Mouse (Mus musculus): ENCODE results near the gene Kcnq1.
A peak's percentile ranks its signal among the peaks of the same experiment; 100 is the strongest.

Gene Kcnq1

DNA sequence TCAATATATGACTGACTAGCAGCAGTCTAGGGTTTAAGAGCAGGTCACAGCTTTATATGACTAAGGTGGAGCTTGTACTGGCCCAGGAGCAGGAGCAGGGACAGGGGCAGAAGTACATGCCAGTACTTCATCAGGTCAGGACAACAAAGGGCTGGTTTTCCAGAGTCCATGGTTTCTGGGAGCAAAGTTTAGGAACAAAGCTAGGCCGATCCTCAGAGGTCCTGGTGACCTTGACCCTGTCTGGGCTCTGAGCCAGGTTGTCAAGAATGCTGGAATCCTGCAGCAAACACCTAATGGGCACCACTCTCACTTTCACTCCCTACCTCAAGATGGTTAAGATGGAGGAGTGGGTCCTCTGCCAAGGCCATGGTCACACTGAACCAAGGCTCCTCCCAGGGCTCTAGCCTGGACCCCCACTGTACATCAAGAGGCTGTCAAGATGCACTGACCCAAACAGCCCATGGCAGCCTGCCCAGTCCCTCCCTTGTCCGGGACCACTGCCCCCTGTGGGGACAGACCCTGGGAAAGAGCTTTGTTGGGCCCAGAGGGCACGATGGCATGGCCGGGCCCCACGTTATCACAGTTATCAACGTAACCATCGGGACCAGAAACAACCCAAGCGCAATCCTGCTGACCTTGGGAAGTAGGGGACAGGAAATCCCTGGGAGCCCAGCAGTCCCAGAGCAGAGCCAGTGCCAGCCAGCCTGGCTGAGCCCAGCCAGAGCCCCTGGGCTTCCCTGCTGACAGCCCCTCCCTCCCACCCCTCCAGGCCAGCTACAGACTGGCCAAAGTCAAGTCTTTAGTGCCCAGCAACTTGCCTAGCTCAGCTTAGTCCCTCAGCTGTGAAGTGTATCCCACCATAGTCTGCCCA, 259.0 kb downstream of the Kcnq1 start:
- no peak for DNase-seq (ENCODE audit: low spot score in 2 of 2)

GRCm38 (mm10) chr7:143367366-143368266, 261.5 kb downstream of the Kcnq1 start:
- no peak for DNase-seq (ENCODE audit: low spot score in 2 of 2)

DNA sequence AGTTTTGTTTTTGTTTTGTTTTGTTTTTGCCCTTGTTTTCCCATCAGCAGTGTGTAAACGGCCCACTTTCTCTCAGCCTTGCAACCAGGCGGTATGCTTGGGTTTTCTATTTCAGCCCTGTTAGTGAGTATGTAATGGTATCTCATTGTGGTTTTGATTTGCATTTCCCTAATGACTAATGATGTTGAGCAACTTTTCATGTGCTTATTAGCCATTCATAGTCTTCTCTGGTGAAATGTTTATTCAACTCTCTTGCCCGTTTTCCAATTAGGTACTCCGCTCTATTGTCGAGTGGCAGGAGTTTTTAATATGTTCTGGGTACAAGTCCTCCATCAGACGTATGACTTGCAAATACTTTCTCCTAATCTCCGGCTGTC, 262.1 kb downstream of the Kcnq1 start:
- no peak for DNase-seq (ENCODE audit: low spot score in 2 of 2)

DNA sequence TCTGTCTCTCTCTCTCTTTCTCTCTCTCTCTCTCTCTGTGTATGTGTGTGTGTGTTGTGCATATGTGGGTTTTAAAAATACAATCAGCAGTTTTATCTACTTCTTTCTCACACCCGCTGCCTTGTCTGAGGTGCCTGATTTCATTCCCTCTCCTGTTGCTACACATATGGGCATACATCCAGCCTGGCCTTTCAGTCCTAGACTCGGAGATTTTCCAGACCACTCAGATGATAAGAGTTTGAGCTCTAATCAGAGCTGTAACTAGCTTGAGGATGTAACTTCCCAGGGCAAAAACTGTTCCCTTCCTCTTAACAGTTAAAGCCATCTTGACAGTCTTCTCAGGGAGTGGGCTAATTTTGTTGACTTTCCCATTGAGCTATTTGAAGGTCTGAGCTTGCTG, 265.2 kb downstream of the Kcnq1 start:
- DNase-seq (ENCODE audit: low spot score in 2 of 2), result no peak

GRCm38 (mm10) chr7:143373265-143373664, 267.1 kb downstream of the Kcnq1 start:
- DNase-seq (ENCODE audit: low spot score in 2 of 2), result no peak

- no peak for DNase-seq (ENCODE audit: low spot score in 2 of 2)
These were observed 269.8 kb downstream of the Kcnq1 start for GRCm38 (mm10) chr7:143375945-143376344.

GRCm38 (mm10) chr7:143380466-143381073, 274.4 kb downstream of the Kcnq1 start:
- DNase-seq (ENCODE audit: low spot score in 2 of 2), result no peak

- no peak for DNase-seq (ENCODE audit: low spot score in 2 of 2)
These were observed 280.5 kb downstream of the Kcnq1 start for GRCm38 (mm10) chr7:143386632-143387031.

GRCm38 (mm10) chr7:143388783-143389695, 282.9 kb downstream of the Kcnq1 start:
- peak in 1 of 2 experiments; percentile 6 for DNase-seq (ENCODE audit: low spot score in 2 of 2)

DNA sequence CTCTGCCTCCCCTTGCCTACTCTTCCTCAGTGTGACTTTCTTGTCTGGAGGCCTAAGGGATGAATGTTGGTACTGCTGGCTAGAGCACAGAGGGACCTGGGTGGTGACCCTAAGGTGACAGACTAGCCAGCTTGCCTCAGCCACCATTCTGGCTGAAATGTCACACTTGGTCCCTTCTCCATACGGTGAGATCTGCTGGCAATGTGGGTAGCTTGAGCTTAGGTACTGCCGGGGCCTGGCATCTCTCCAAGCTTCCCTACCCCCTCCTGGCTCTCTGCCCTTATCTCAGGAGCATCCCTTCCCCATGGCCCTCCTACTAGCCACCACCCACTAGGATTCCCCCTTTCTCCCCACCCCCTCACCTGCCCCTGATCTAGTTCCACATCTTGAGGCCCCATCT, 283.7 kb downstream of the Kcnq1 start:
- peak in 1 of 2 experiments; percentile 3 for DNase-seq (ENCODE audit: low spot score in 2 of 2)

GRCm38 (mm10) chr7:143390277-143390948, 284.3 kb downstream of the Kcnq1 start:
- peak in 1 of 2 experiments; percentile 5 for DNase-seq (ENCODE audit: low spot score in 2 of 2)

DNA sequence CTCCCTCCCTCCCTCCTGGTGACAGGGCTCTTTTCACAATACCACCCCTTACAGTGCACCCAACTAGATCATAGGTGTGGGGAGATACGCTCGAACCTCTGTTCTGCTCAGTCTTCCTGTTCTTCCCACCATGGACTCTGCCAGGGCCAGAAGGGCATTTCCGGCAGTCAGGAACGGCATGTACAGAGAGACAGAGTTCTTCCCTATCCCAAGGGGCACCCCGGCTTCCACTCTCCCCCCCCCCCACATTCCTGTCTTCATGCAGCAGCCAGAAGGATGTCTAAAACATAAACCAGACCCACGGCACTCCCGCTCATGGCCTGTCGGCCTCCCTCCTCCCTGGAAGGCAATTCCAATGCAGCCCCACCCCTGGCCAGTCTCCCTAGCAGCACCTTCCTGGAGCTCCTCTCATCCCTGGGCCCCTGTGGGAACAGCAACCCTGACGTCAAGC, 289.0 kb downstream of the Kcnq1 start:
- DNase-seq (ENCODE audit: low spot score in 2 of 2), result no peak

- no peak for DNase-seq (ENCODE audit: low spot score in 2 of 2)
These were observed 293.6 kb downstream of the Kcnq1 start for GRCm38 (mm10) chr7:143399756-143400155.

DNA sequence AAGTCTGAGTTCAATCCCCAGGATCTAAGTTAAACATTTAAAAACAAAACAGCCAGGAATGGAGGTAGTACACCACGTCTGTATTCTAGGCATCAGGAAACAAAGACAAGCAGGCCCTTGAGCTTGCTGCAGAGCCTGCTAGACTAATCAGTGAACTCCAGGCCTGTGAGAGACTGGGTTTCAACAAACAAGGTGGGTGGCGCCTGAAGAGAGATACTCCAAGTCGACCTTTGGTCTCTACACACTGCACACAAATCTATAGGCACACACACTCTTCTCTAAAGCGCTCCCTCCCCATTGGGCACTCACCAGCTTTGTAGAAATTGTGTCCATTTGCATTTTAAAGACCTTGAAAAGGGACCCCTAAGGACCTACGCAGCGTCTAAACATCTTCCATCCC, 294.4 kb downstream of the Kcnq1 start:
- no peak for DNase-seq (ENCODE audit: low spot score in 2 of 2)

GRCm38 (mm10) chr7:143401429-143402016, 295.4 kb downstream of the Kcnq1 start:
- no peak for DNase-seq (ENCODE audit: low spot score in 2 of 2)

- DNase-seq (ENCODE audit: low spot score in 2 of 2), result no peak
These were observed 298.1 kb downstream of the Kcnq1 start for GRCm38 (mm10) chr7:143404296-143404695.

DNA sequence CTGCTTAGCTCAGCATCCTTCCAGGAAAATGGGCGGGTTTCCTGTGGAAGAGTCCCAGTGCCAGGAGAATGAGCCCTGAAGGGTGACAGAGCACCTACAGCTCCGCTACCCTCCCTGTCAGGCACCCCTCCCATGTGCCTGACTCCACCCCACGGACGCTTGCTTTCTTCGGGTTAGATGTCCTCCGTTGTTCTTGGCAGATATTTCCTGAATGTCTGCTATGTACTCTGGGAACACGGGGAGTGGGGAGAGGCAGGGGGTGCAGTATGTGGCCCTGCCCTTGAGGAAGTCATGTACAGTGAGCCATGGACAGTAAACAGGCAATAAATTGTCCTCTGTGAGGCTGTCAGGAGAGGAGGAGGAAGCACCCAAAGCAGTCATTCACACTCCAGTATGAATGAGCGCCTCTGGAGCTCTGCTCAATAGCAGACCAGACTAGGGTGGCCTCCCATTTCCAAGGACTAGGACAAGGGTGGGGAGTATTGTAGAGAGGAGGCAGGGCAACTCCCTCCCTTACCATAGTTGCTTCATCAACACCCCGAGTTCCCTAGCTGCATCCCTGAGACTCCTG, 301.9 kb downstream of the Kcnq1 start:
- no peak for DNase-seq (ENCODE audit: low spot score in 2 of 2)

GRCm38 (mm10) chr7:143408615-143409021, 302.5 kb downstream of the Kcnq1 start:
- DNase-seq (ENCODE audit: low spot score in 2 of 2), result no peak

- DNase-seq (ENCODE audit: low spot score in 2 of 2), result no peak
These were observed 306.4 kb downstream of the Kcnq1 start for GRCm38 (mm10) chr7:143412606-143413005.

- no peak for DNase-seq (ENCODE audit: low spot score in 2 of 2)
These were observed 308.9 kb downstream of the Kcnq1 start for GRCm38 (mm10) chr7:143415070-143415469.

Measured in spleen, postnatal 14 days (tissue).